Mouse (Mus musculus) neural tube, embryonic 15.5 days (tissue): ENCODE data around the gene Mettl17. TPM values are rescaled to one million over a fixed set of nuclear protein-coding genes. Genes with fewer than 3 reads are reported as not detected.

Experiments
- ATAC-seq: fragments of 200-750 bp; cut with Nextera tagmentation; 2 replicates; pipeline ENCODE4 v1.8.0; 2017; ENCODE audit warnings: mild to moderate bottlenecking, moderate TSS enrichment, moderate library complexity; ENCODE audit not compliant: low FRiP score
- H3K27ac ChIP-seq: fragments of 300-500 bp; sonication (generic); replicated peaks from 2 replicates; pipeline ENCODE4 v1.5.1; 2015; ENCODE audit warnings: mild to moderate bottlenecking, inconsistent platforms
- H3K27me3 ChIP-seq: fragments of 300-500 bp; sonication (generic); replicated peaks from 2 replicates; pipeline ENCODE4 v1.6.1; 2015; ENCODE audit warnings: inconsistent platforms
- H3K36me3 ChIP-seq: fragments of 300-500 bp; sonication (generic); 2 replicates; pipeline ENCODE4 v1.6.1; 2015; ENCODE audit warnings: inconsistent platforms
- H3K4me1 ChIP-seq: fragments of 300-500 bp; sonication (generic); 2 replicates; pipeline ENCODE4 v1.6.1; 2015; ENCODE audit warnings: inconsistent platforms
- H3K4me2 ChIP-seq: fragments of 300-500 bp; sonication (generic); 2 replicates; pipeline ENCODE4 v1.6.1; 2015; ENCODE audit warnings: inconsistent platforms, mild to moderate bottlenecking, moderate library complexity
- H3K4me3 ChIP-seq: fragments of 300-500 bp; sonication (generic); replicated peaks from 2 replicates; pipeline ENCODE4 v1.5.1; 2015; ENCODE audit warnings: mild to moderate bottlenecking, inconsistent platforms
- H3K9ac ChIP-seq: fragments of 300-500 bp; sonication (generic); replicated peaks from 2 replicates; pipeline ENCODE4 v1.6.1; 2015; ENCODE audit warnings: mild to moderate bottlenecking, inconsistent platforms
- H3K9me3 ChIP-seq: fragments of 300-500 bp; sonication (generic); replicated peaks from 2 replicates; pipeline ENCODE4 v1.6.1; 2016; ENCODE audit warnings: inconsistent platforms
- WGBS: fragments of 180-500 bp; shearing (Covaris S2); methylation state at CpG from one replicate; pipeline ENCODE4 v1.1.7; 2015; ENCODE audit warnings: mixed read lengths; 5-methylcytosine and 5-hydroxymethylcytosine counted together
- polyA plus RNA-seq: library from polyadenylated mRNA; unstranded; fragments of >200 nt; fragmentation: Nextera tagmentation; extraction: Ambion mirVana; gene quantifications from 2 replicates; pipeline ENCODE4 v1.2.1, GENCODE M21; 2015

Mettl17 gene
- polyA plus RNA-seq, 1 experiment from 2014 or later = 90.9 TPM

DNA sequence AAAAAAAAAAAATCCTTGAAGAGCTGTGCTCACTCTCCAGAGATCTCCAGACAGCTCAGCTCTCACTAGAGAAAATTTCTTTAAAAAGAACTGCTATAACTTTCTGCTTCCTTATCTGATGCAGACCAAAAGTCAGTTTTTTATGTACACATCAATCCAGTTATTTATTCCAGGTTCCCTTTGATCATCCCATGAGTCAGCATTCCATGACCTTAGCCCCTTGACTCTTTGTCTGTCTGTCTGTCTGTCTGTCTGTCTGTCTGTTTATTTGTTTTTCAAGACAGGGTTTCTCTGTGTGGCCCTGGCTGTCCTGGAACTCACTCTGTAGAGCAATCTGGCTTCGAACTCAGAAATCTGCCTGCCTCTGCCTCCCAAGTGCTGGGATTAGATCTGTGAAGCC is 14.7 kb downstream of the Mettl17 start:
- Histone ChIP-seq H3K4me2 (no peak overlapping the region), H3K4me1 (no peaks in the 10 kb centered on the region), H3K36me3 (peaks cover 18% of the 10 kb centered on the region), H3K27me3 (no peaks in the 10 kb centered on the region), H3K9ac (no peak overlapping the region), H3K27ac (no peak overlapping the region), H3K4me3 (no peak overlapping the region), H3K9me3 (no peaks in the 10 kb centered on the region)
- ATAC-seq = no peak
- WGBS = 95% methylated on average over 1 of the region's 1 CpGs

- no peaks in the 10 kb centered on the region for H3K27me3 ChIP-seq
- H3K9ac ChIP-seq = no peak overlapping the region
- H3K36me3 ChIP-seq = peaks cover 19% of the 10 kb centered on the region
- 61% methylated on average over 9 of the region's 9 CpGs for WGBS
- H3K4me1 ChIP-seq = no peaks in the 10 kb centered on the region
- H3K9me3 ChIP-seq = no peaks in the 10 kb centered on the region
- H3K4me3 ChIP-seq = no peak overlapping the region
- H3K4me2 ChIP-seq = no peak overlapping the region
- no peak overlapping the region for H3K27ac ChIP-seq
- peak; percentile 85 for ATAC-seq
Observed at GRCm38 (mm10) chr14:51902806-51903710, 18.4 kb downstream of the Mettl17 start.

GRCm38 (mm10) chr14:51903782-51904181 is 19.1 kb downstream of the Mettl17 start:
- H3K27me3 ChIP-seq = no peaks in the 10 kb centered on the region
- ATAC-seq = peak; percentile 13; the same call in 1 of the 2 replicates
- 91% methylated on average over 9 of the region's 9 CpGs for WGBS
- H3K4me2 ChIP-seq = no peak overlapping the region
- H3K36me3 ChIP-seq = peaks cover 27% of the 10 kb centered on the region
- H3K4me3 ChIP-seq = no peak overlapping the region
- H3K4me1 ChIP-seq = no peaks in the 10 kb centered on the region
- no peaks in the 10 kb centered on the region for H3K9me3 ChIP-seq
- H3K9ac ChIP-seq = no peak overlapping the region
- H3K27ac ChIP-seq = no peak overlapping the region

DNA sequence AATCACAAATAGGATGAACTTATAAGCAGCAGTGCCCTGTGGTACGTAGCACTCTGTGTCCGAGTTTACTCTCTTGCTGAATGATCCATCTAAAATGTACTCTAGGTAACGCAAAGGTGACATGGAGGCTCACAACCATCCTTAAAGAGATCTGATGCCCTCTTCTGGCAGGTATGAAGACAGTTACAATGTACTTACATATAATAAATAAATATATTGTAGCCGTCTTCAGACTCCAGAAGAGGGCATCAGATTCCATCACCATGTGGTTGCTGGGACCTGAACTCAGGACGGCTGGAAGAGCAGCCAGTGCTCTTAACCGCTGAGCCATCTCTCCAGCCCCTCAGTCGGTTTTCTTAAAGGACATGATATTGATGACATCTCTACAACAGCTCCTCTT is 20.1 kb downstream of the Mettl17 start:
- Histone ChIP-seq H3K9ac (no peak overlapping the region), H3K4me3 (no peak overlapping the region), H3K4me1 (no peaks in the 10 kb centered on the region), H3K36me3 (peaks cover 32% of the 10 kb centered on the region), H3K27me3 (no peaks in the 10 kb centered on the region), H3K4me2 (no peak overlapping the region), H3K9me3 (no peaks in the 10 kb centered on the region), H3K27ac (no peak overlapping the region)
- 73% methylated on average over 7 of the region's 7 CpGs for WGBS
- no peak for ATAC-seq

- H3K27ac ChIP-seq = no peak overlapping the region
- no peak overlapping the region for H3K4me3 ChIP-seq
- no peaks in the 10 kb centered on the region for H3K9me3 ChIP-seq
- WGBS = 94% methylated on average over 11 of the region's 11 CpGs
- ATAC-seq = no peak
- no peak overlapping the region for H3K9ac ChIP-seq
- peaks cover 32% of the 10 kb centered on the region for H3K36me3 ChIP-seq
- no peak overlapping the region for H3K4me2 ChIP-seq
- H3K4me1 ChIP-seq = 0 out of 2 replicates have a peak, but pooled peaks cover 4% of the 10 kb centered on the region
- no peaks in the 10 kb centered on the region for H3K27me3 ChIP-seq
Observed at GRCm38 (mm10) chr14:51906102-51906501, 21.5 kb downstream of the Mettl17 start.

GRCm38 (mm10) chr14:51911301-51911700 is 26.7 kb downstream of the Mettl17 start:
- Histone ChIP-seq H3K9me3 (no peaks in the 10 kb centered on the region), H3K27me3 (no peaks in the 10 kb centered on the region), H3K9ac (no peak overlapping the region), H3K36me3 (peaks cover 22% of the 10 kb centered on the region), H3K4me2 (peak overlapping the region; percentile 98), H3K4me1 (peaks cover 33% of the 10 kb centered on the region), H3K4me3 (peak overlapping the region; percentile 66), H3K27ac (no peak overlapping the region)
- no peak for ATAC-seq
- WGBS = 79% methylated on average over 10 of the region's 10 CpGs

DNA sequence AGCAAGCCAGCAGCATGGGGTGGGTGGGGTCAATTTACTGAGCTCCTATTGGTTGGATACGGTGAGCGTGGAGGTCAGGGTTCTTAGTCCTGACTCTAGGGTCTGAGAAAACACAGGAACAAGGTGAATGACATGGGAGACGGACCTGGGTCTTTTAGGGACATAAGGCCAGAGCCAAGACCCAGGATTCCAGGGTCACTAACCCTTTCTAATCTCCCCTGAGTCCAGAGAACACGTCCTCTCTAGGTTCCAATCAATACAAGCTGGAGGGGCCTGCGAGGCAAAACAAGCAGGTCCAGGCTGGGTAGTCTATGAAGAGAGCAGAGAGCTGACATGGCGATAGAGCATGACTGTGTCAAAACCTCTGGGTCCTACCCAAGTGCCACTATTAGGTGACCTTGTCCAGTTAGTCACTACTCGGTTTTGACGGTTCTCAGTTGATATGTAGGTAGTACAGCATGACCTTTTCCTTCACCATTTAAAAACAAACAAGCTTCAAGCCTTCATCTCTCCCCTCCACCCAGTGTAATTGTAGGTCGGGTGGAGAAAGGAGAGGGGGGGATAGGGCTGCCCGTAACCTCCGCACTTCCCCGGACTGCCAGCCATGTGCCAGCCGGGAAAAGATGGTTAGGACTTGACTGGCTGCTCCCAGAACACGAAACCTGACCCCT is 27.9 kb downstream of the Mettl17 start:
- WGBS = 7% methylated on average over 14 of the region's 14 CpGs
- Histone ChIP-seq H3K36me3 (peaks cover 17% of the 10 kb centered on the region), H3K4me1 (peaks cover 33% of the 10 kb centered on the region), H3K9ac (peak overlapping the region; percentile 59), H3K4me2 (peak overlapping the region; percentile 98), H3K4me3 (peak overlapping the region; percentile 66), H3K9me3 (no peaks in the 10 kb centered on the region), H3K27ac (peak overlapping the region; percentile 86), H3K27me3 (no peaks in the 10 kb centered on the region)
- peak; percentile 22 for ATAC-seq

- peak; percentile 77 for ATAC-seq
- peak overlapping the region; percentile 59 for H3K9ac ChIP-seq
- H3K9me3 ChIP-seq = no peaks in the 10 kb centered on the region
- peak overlapping the region; percentile 98 for H3K4me2 ChIP-seq
- peak overlapping the region; percentile 86 for H3K27ac ChIP-seq
- peaks cover 33% of the 10 kb centered on the region for H3K4me1 ChIP-seq
- WGBS = under 1% methylated on average over 58 of the region's 58 CpGs
- peaks cover 10% of the 10 kb centered on the region for H3K36me3 ChIP-seq
- no peaks in the 10 kb centered on the region for H3K27me3 ChIP-seq
- peak overlapping the region; percentile 66 for H3K4me3 ChIP-seq
Observed at GRCm38 (mm10) chr14:51913062-51913959, 28.7 kb downstream of the Mettl17 start.

GRCm38 (mm10) chr14:51913960-51914762 is 29.5 kb downstream of the Mettl17 start, which contains the start of gene Ndrg2:
Ndrg2 (minus strand) TSS chr14:51914158.
- Histone ChIP-seq H3K27me3 (no peaks in the 10 kb centered on the region), H3K27ac (peak within 1 kb of the TSS; percentile 86), H3K9me3 (no peaks in the 10 kb centered on the region), H3K9ac (peak within 1 kb of the TSS; percentile 59), H3K4me2 (peak within 1 kb of the TSS; percentile 98), H3K4me3 (peak within 1 kb of the TSS; percentile 66), H3K36me3 (0 out of 2 replicates have a peak, but pooled peaks cover 2% of the 10 kb centered on the region), H3K4me1 (peaks cover 33% of the 10 kb centered on the region)
- 3% methylated on average over 19 of the region's 23 CpGs for WGBS
- peak; percentile 80 for ATAC-seq

- ATAC-seq = no peak
Observed at GRCm38 (mm10) chr14:51915030-51915429, 30.4 kb downstream of the Mettl17 start.

More at GRCm38 (mm10) chr14:51915030-51915429, 30.4 kb downstream of the Mettl17 start:
- H3K9me3 ChIP-seq = no peaks in the 10 kb centered on the region
- H3K4me1 ChIP-seq = peaks cover 33% of the 10 kb centered on the region
- peak overlapping the region; percentile 86 for H3K27ac ChIP-seq
- 37% methylated on average over 3 of the region's 3 CpGs for WGBS
- no peaks in the 10 kb centered on the region for H3K36me3 ChIP-seq
- no peak overlapping the region for H3K4me3 ChIP-seq
- H3K9ac ChIP-seq = no peak overlapping the region
- no peaks in the 10 kb centered on the region for H3K27me3 ChIP-seq
- no peak overlapping the region for H3K4me2 ChIP-seq
